Mouse (Mus musculus) colon, adult 2 months (tissue): ENCODE results near the gene Trim10. TPM values are rescaled to one million over a fixed set of nuclear protein-coding genes. Genes with fewer than 3 reads are reported as not detected.

ENCODE experiments used
- polyA plus RNA-seq: library from polyadenylated mRNA; depleted of rRNA; stranded (reverse); fragments of >200 nt; gene quantifications from 2 replicates; pipeline ENCODE4 v1.2.3, GENCODE M21; 2012; rRNA removed

Gene Trim10
- not detected in 2 replicates for polyA plus RNA-seq

DNA sequence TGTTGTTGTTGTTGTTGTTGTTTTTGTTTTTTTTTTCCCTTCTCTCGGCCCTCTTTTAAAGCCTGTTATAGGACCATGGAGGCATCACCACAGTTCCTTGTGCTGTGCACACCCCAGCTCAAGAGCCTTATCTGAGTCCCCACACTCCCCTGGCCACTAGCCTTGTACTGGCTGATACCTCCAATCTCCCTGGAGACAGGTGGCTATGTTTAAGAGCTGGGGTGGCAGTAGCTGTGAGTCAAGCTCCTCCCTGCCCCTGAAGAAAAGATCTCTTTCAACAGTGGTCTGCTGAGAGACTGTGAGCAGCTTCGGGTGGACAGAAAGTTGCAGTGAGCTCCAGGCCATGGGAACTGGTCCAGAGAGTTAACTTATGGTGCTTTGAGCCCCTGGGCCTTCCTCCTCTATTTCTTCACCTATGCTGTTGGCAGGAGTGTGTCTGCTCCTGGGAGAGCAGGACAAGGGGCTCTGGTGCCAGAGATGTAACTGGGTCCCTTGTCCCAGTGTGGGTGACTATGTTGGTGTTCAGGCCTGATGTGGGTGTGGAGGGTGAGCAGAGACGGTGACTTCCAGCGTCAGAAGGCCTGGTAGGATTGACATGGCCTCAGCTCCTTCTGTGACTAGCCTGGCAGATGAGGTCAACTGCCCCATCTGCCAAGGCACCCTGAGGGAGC lies at the start of gene Trim10:
Trim10 (plus strand) TSS at position 291 of the 671 bp plus-strand sequence.

DNA sequence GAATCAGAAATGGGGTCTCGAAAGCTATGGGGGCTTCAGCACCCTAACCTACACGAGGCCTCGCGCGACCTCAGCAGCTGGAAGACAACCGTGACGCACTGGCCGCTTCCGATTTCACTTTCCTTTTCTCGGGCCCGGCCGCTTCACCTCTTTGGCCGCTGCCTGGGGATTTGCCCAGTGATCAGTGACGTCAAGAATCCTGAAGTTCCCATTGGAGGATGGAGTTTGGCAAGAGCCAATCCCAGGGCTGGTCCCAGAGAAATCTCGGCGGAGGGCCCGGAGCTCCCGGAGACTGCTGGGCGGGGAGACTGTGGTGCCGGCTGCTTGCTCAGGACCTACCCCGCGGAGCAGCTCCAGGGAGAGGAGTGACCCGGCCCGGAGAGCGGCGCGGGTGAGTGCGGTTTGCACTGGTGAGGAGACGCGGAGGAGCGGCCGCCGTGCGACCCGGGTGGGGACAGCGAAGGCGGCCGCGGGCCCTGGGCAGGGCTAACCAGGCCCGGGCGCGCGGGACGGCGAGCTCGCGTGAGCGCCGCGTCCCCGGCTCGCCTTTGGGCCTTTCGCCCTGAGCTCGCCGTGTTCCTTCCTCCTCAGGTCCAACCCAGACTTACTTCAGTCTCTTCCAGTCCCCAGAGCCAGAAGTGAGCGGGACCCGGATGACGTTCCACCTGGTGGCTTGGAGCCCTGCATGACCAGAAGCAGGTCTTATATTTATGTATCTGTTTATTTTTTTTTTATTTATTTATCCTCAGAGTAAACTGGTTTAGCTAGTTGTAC lies 32.3 kb upstream of the Trim10 start, which contains the start of gene Trim26:
Trim26 (plus strand) TSS at position 261 of the 774 bp plus-strand sequence.

DNA sequence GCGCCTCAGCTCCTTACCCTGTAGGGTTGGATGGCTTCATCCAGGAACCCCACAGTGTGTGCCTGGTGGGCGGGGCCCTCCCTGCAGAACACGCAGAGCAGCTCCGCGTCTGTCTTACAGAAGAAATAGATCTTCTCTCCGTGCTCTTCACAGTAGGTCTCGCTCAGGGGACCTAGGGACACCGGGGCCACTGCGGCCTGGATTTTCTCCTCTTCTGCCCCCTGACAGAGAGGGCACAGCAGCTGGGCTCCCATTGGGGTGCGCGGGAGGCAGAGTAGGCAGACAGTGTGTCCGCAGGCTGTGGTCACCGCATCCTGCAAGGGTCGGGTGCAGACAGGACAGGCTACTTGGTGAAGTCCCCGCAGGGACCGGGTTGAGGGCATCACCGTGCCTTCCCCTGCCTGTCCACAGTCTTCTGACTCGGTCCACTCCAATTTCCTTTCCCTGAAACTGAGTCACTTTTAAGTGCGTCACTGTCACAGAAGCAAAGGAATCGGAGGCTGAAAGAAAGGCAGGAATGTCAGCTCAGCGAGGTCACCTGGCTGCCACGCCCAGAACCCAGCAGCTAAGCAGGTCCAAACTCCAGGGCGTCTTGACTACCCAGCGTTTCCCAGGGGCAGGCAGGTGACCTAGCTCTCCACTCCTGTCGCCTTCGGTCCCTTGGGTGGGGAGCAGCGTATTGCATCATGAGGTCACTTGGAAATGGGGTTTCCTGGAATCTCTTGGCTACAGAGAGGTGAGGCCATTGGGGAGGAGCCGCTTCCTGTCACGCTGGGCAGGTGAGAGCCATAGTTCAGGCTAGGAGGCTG lies 2.5 kb upstream of the Trim10 start, which contains the start of gene Trim15:
Trim15 (minus strand) TSS at position 492 of the 809 bp plus-strand sequence.

DNA sequence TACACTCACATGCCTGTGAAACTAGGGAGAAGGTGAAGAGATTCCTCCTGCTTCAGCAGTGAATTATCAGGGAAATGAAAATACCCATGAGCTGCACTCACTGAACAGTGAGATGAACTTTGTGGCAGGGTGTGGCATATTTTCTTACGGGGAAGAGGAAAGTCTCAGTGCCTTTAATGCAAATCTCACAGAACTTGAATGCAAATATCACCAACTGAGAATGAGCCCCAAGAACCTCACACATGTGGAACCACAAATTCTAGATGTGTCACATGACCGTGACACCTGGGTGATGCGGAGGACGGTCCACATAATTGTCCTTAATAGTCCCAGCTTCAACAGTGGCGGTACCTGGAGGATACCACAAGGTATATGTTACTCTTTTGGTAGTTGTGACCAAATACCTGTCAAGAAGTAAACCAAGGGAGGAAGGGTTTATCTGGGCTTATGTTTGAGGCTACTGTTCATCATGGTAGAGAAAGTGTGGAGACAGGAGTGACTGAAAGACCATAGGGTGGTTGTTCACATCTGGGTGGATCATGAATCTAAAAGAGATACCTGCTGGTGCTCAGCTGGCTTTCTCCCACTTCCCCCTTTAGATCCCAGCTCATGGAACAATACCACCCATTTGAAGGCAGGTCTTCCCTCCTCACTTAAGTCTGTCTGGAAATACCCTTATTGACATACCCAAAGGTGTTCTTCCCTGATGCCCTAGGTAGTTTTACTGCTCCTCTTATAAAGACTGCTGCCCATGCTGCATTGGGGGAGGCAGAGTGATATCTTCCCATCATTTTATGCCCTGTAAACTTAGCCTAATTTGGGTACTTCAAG lies 20.9 kb downstream of the Trim10 start, which contains the start of gene Trim40:
Trim40 (minus strand) TSS at position 51 of the 831 bp plus-strand sequence.

DNA sequence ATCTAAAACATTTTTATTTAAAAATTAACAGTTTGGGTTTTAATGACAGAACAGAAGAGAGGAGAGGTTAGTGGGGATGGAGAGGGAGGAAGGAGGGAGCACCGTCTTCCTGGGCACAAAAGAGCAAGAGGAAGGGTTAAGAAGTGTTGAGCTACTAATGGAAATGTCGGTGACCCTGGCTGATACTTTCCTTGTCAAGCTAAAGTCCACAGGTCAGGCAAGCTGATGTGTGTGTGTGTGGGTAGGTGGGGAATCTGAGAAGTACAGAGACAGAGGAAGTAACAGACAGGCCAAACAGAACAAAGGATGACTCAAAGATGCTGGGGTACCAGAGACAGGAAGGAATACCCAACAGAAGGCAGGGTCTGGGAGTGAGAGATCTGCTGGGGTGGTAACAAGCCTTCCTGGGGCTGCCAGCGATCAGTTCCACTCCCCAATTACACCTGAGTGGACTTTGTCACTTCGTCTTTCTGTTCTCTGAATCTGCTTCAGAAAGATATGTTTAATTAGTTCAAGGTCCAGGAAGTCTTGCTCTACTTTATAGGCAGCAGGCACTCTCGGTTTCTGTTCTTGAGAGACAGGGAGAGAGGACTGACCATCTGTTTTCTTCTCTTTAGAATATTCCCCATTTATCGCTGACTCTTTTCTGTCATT lies 28.3 kb downstream of the Trim10 start, which contains the start of gene Trim31:
Trim31 (plus strand) TSS at position 567 of the 654 bp plus-strand sequence.

Other genes with a start within 250 kb of the Trim10 start
- not detected in 2 replicates for gene H2-M9, start 226.9 kb upstream of the Trim10 start, polyA plus RNA-seq
- not detected in 2 replicates for gene H2-M1, start 197.4 kb upstream of the Trim10 start, polyA plus RNA-seq
- gene H2-M10.5, start 96.7 kb upstream of the Trim10 start, polyA plus RNA-seq: not detected in 2 replicates
- not detected in 2 replicates for gene H2-M10.6, start 57.4 kb upstream of the Trim10 start, polyA plus RNA-seq
- 36.0 and 41.7 TPM in 2 replicates for gene Trim26, start 32.4 kb upstream of the Trim10 start, polyA plus RNA-seq
- 6.8 and 15.1 TPM in 2 replicates for gene Trim15, start 2.4 kb upstream of the Trim10 start, polyA plus RNA-seq
- 14.6 and 18.9 TPM in 2 replicates for gene Trim40, start 20.5 kb downstream of the Trim10 start, polyA plus RNA-seq
- 18.0 and 23.9 TPM in 2 replicates for gene Trim31, start 28.5 kb downstream of the Trim10 start, polyA plus RNA-seq
- gene Rnf39, start 73.3 kb downstream of the Trim10 start, polyA plus RNA-seq: 38.9 and 42.9 TPM in 2 replicates
- gene Ppp1r11, start 82.2 kb downstream of the Trim10 start, polyA plus RNA-seq: 45.1 and 56.4 TPM in 2 replicates
- gene Znrd1, start 89.0 kb downstream of the Trim10 start, polyA plus RNA-seq: 19.3 and 25.8 TPM in 2 replicates
- gene Znrd1as, start 89.0 kb downstream of the Trim10 start, polyA plus RNA-seq: 1.1 and 1.2 TPM in 2 replicates
- gene 2410137M14Rik, start 111.7 kb downstream of the Trim10 start, polyA plus RNA-seq: not detected in 2 replicates
- 0.28 TPM in 1 of 2 replicates, not detected in the other for gene H2-M5, start 120.0 kb downstream of the Trim10 start, polyA plus RNA-seq
- 1.7 and 1.9 TPM in 2 replicates for gene Zfp57, start 131.6 kb downstream of the Trim10 start, polyA plus RNA-seq
- gene Mog, start 153.8 kb downstream of the Trim10 start, polyA plus RNA-seq: not detected in 2 replicates
- 20.3 and 20.6 TPM in 2 replicates for gene Gabbr1, start 176.4 kb downstream of the Trim10 start, polyA plus RNA-seq
- gene Olfr90, start 218.9 kb downstream of the Trim10 start, polyA plus RNA-seq: not detected in 2 replicates
- not detected in 2 replicates for gene Olfr91, start 228.7 kb downstream of the Trim10 start, polyA plus RNA-seq